Mouse (Mus musculus) kidney, postnatal 10 days (tissue): ENCODE measurements around the gene Noto.

ENCODE experiments used
- DNase-seq: peaks from one replicate; pipeline ENCODE4 v3.0.0; 2021; ENCODE audit warnings: mixed read lengths

Noto gene

DNA sequence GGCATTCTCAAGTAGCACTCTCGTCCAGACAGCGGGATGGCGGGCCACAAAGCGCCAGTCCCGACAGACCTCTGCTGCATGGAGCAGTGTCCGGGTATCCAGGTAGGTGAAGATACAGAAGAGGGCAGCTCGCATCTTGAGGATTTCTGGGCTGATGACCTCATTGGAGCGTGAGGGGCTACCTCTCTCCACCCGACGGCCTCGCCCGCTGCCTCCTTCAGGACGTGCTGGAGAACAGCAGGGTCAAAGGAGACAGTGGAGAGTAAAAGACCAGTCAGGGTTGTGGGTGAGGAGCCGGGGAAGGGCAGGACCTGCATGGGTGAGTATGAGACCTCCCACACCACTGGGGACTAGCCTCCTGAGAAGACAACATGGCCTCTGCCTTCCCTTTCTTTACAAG is 54.7 kb downstream of the Noto start:
- DNase-seq = no peak
